Mouse (Mus musculus): ENCODE measurements at regions not wholly inside any gene's neighbourhood (a gene's known extent, or its start where the extent isn't known, plus 50 kb on each side); places are given as distances from the start of the nearest gene placed in this dataset.

DNA sequence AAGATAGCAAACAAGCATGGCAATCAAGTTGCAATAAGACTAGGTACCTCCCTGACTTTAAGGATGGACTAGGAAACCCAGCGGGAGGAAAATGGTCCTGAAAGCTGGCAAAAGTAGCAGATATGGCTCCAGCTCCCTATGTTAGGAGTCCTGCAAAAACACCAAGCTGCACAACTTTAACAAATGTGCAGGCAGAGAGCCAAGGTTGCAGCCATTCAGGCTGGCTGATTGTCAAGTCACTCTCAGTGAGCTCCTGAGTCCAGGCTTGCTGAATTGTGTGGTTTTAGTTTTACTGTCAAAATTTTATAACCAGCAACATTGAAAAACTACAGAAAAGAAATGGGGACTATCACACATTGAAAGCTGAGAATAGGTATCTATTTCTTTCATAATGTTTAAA, 1122.8 kb upstream of the Slc10a2 start:
- no peak for ATAC-seq (replicated peaks; ENCODE audit: insufficient number of reproducible peaks, low FRiP score, low TSS enrichment, poor library complexity, severe bottlenecking)

DNA sequence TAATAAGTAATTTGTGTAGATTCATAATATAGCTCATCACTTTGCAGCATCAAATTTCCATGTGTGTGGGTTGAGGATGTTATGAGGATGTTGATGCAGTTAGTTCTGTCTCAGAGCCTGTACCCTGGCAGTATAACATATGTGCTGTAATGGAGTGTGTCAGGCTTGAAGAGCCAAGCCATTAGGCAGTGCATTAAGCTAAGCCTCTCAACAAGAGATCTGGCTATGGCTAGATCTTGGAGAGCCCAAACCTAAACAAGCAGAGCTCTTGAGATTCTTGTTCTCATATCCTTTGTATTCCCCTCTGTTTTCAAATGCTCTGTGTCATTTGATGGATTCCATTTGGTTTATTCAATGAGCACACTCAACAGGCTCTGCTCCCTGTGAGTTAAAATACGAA, 1120.0 kb upstream of the Slc10a2 start:
- no peak for ATAC-seq (replicated peaks; ENCODE audit: insufficient number of reproducible peaks, low FRiP score, low TSS enrichment, poor library complexity, severe bottlenecking)

DNA sequence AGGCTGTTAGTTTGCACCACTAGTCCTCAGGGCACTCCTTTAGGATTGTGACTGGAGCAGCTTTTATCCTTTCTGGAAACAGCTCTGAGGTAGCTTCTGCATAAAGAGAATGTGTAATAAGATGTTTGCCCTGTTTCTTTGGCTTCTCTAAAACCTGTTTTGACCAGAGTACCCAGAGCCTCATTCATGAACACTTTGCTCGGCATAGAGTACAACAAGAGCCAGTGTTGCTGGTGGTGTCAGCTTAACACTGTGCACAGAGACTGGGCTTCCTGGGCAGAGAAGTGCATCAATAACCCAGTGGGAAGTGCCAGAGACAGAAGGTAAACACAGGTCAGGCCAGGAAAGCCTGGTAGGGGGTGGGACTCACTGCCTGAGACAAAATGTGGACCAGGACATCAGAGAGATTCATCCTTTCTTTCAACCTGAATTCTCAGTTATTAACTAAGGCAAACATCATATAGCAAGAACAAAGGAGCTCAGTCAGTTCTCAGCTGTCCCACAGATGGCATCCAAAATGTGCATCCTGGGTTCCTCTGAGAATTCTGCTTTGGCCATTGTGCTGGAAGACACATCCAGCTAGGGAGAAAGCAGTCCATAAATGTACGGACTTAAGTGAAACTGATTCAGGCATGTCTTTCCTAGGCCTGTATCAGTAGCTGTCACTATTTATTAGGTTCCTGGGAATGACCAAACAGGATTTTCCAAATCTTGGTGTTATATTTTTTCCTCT, 1102.6 kb upstream of the Slc10a2 start:
- ATAC-seq (replicated peaks; ENCODE audit: insufficient number of reproducible peaks, low FRiP score, low TSS enrichment, poor library complexity, severe bottlenecking): no peak

DNA sequence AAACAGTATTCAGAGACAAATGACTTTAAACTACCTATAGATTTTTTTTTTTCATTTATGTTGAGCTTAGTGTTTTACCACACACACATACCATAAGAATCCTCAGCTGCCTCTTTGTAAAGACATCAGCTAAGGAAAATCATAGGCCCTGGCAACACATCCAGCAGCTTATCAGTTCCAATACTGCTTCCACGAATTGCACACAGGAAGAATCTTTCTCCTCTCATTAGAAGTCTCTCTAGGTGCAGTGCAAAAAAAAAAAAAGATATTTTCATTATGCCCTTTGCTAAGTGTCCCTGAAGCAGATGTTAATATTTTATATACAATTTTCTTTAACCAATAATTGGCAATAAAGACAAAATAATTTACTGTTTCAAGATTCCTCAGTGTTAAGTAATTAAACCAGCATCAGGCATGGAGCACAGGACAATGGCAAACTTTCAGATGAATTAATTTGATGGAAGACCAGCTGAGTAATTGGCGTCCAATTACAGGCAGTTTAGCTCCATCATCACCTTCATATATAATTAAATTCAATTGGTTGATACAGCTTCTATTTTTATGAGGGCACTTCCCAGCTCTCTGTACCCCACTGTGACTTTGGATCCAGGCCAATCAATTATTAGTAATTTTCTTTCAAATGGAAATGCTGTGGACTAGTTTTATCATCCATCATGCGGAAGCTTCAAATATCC, 1099.0 kb upstream of the Slc10a2 start:
- no peak for ATAC-seq (replicated peaks; ENCODE audit: insufficient number of reproducible peaks, low FRiP score, low TSS enrichment, poor library complexity, severe bottlenecking)

DNA sequence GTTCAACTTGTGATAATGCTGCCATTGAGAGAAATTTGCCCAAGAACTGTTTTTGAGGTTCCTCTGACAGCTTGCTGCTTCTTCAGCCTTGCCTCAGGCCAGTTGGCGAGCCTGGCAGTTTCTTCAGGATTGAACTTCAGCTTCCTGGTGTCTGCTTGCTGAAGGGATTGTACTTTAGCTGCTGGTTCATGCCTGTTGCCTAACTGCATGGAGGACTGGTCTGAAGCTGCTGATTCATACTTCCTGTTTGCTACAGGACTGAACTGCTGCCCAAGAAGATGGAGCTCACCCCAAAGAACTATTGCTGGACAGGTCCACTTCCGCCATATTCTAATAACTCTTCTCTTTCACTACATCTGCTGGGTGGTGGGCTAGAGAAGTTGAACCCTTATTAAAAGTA, 1086.3 kb upstream of the Slc10a2 start:
- peak; percentile 73 for ATAC-seq (replicated peaks; ENCODE audit: insufficient number of reproducible peaks, low FRiP score, low TSS enrichment, poor library complexity, severe bottlenecking)

- peak; percentile 89 for ATAC-seq (replicated peaks; ENCODE audit: insufficient number of reproducible peaks, low FRiP score, low TSS enrichment, poor library complexity, severe bottlenecking)
Observed at GRCm38 (mm10) chr8:6188422-6188821, 1083.3 kb upstream of the Slc10a2 start.

DNA sequence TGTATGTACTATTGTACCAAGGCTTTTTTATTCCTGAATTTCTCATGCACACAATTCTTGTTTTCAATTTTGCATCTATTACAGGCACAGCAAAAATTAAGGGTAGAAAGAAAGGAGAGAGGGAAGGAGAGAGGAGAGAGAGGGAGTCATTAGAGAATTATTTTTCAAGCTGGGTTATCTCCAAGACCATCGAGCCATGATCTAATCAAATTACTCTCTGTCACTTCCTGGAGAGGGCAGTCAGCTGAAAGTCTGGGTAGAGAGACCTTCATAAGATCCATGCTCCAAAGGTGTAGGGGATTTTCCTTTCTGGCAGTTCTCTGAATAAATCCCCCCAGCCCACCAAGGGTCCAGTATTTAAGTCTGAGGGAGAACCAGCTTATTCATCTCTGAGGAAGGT, 1081.4 kb upstream of the Slc10a2 start:
- ATAC-seq (replicated peaks; ENCODE audit: insufficient number of reproducible peaks, low FRiP score, low TSS enrichment, poor library complexity, severe bottlenecking): no peak

DNA sequence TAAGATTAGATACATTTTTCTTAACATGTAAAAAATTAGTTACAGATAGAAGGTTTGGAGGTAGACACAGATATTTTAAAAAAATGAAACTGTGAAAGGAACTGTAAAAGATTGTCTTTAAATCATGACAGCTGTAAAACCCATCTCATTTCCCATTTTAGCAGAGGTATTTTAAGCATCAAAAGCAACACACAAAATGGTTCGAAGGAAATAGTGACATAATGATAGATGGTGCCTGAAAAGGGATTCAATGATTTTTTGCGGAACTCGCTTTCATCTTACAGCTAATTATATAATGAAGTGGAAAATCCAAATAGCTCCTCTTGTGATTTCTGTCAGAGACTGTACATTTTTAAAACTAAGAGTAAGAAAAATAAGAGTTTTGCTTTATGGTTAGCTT, 1074.5 kb upstream of the Slc10a2 start:
- no peak for ATAC-seq (replicated peaks; ENCODE audit: insufficient number of reproducible peaks, low FRiP score, low TSS enrichment, poor library complexity, severe bottlenecking)

DNA sequence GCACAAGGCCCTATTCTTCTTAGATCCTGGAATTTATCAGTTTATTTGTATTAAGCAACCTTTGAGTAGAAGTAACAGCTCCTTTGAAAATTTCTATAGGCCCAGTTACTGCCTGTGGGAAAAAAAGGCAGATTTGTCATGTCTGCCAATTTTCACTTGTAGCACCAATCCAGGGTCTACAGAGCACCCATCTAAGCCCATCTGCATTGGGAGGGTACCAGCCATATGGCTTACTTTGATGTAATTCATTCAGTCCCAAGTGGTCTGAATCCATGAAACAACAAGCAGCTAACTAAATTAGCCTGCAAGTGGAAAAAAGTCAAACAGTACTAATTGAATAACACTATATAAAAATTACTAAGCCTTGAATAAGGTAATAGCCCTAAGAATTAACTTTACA, 1061.3 kb upstream of the Slc10a2 start:
- no peak for ATAC-seq (replicated peaks; ENCODE audit: insufficient number of reproducible peaks, low FRiP score, low TSS enrichment, poor library complexity, severe bottlenecking)

DNA sequence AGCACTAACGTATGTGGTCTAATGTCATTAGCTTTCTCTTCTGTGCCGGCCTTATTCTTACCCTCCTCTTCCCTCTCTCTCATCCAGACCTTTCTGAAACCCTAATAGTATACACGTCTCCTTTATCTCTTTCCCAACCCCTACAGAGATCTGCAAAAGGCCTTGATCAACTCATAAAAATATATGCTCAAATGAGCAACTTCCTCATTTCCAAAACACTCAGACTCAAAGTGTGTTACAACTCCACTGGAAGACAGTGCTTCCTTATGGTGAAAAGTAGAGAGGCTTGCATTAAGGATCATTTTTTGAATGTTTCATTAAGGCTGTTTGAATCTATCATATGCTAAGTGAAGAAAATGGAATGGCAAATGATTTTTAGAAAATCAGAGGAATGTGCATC, 1060.1 kb upstream of the Slc10a2 start:
- ATAC-seq (replicated peaks; ENCODE audit: insufficient number of reproducible peaks, low FRiP score, low TSS enrichment, poor library complexity, severe bottlenecking): no peak

DNA sequence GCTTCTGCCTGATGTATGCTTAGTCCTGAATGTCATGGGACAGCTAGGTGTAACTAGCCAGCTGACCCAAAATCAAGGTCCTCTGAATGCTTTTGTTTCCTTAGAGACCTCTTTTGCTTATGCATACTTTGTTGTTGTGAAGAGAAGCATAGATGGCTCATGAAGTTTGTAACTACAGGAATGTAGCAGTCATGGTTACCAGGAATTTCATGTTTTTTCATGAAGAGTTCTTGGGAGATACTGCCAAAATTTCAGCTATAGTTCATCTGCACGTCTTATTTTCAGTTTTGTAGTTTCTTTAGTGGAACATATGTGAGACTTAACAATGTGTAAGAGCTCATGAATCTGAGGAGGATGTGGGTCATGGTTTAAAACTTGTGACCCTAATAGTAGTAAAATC, 1059.6 kb upstream of the Slc10a2 start:
- no peak for ATAC-seq (replicated peaks; ENCODE audit: insufficient number of reproducible peaks, low FRiP score, low TSS enrichment, poor library complexity, severe bottlenecking)

GRCm38 (mm10) chr8:6144588-6144987, 1039.4 kb upstream of the Slc10a2 start:
- ATAC-seq (replicated peaks; ENCODE audit: insufficient number of reproducible peaks, low FRiP score, low TSS enrichment, poor library complexity, severe bottlenecking): no peak

GRCm38 (mm10) chr8:6140090-6140489, 1034.9 kb upstream of the Slc10a2 start:
- ATAC-seq (replicated peaks; ENCODE audit: insufficient number of reproducible peaks, low FRiP score, low TSS enrichment, poor library complexity, severe bottlenecking): no peak

DNA sequence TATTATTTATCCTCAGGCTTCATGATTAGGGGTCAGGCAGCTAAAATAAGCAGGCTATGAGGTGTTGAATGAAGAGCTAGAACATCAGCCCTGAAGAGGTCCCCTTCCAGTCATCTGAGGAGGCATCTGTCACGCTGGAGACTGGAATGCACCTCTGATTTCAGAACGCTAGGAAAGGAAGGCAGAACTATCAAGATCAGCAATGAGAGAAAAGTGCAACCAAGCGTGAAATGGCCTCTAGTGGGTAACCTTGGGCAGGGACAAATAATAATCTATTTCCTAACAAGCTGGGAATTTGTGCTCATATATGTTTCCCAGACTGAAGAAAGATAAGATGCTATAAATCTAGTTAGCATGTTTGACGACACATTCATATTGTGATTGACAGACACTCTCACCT, 1034.0 kb upstream of the Slc10a2 start:
- no peak for ATAC-seq (replicated peaks; ENCODE audit: insufficient number of reproducible peaks, low FRiP score, low TSS enrichment, poor library complexity, severe bottlenecking)

DNA sequence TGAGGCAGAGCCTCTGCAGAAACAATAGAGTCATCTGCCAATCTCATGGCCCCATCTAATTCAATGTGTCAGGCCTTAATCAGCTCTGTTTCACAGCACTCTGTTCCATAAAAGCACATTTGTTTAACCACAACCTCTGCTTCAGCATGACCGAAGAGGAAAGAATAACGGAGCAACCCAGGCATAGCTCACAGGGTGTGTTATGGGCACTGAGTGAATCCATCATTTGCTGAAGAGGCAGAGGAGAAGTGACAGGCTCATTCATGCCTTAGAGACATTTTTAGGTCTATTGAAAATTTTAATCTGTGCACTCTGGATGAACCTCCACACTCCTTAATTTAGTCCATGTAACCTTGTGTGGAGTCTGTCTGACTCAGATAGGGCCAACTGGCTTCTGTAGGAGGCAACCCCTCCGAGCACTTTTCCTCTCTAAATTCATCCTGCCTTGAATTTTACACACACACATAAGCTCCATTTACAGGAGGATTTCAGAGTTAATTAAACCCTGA, 1027.1 kb upstream of the Slc10a2 start:
- no peak for ATAC-seq (replicated peaks; ENCODE audit: insufficient number of reproducible peaks, low FRiP score, low TSS enrichment, poor library complexity, severe bottlenecking)

GRCm38 (mm10) chr8:6125265-6125664, 1020.1 kb upstream of the Slc10a2 start:
- ATAC-seq (replicated peaks; ENCODE audit: insufficient number of reproducible peaks, low FRiP score, low TSS enrichment, poor library complexity, severe bottlenecking): no peak

GRCm38 (mm10) chr8:6119506-6119905, 1014.4 kb upstream of the Slc10a2 start:
- ATAC-seq (replicated peaks; ENCODE audit: insufficient number of reproducible peaks, low FRiP score, low TSS enrichment, poor library complexity, severe bottlenecking): peak; percentile 70; the same call in 1 of the 2 replicates

DNA sequence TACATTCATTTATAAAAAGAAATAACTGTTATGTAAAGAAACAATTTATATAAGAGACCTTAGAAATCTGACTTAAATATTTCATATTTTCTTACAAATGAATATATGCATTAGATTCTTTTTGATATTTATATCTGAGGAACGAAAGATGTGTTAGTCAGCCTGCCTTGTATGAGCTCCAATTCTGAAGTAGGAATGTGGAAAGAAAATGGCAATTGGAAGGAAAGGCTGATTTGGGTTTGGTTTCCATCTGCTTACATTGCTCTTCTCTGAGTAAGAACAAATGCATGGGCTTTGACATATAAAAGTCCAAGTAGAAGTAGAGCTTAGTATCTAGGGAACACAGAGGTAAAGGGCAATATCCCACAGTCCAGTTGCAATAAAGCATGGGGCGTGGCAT, 1006.2 kb upstream of the Slc10a2 start:
- no peak for ATAC-seq (replicated peaks; ENCODE audit: insufficient number of reproducible peaks, low FRiP score, low TSS enrichment, poor library complexity, severe bottlenecking)

- ATAC-seq (replicated peaks; ENCODE audit: insufficient number of reproducible peaks, low FRiP score, low TSS enrichment, poor library complexity, severe bottlenecking): no peak
Observed at GRCm38 (mm10) chr8:6090028-6090427, 984.9 kb upstream of the Slc10a2 start.

- ATAC-seq (replicated peaks; ENCODE audit: insufficient number of reproducible peaks, low FRiP score, low TSS enrichment, poor library complexity, severe bottlenecking): no peak
Observed at GRCm38 (mm10) chr8:6043939-6044577, 938.9 kb upstream of the Slc10a2 start.
